Mouse (Mus musculus): ENCODE measurements around the gene Cttnbp2nl. TPM values are rescaled to one million over a fixed set of nuclear protein-coding genes. Genes with fewer than 3 reads are reported as not detected.
A peak's percentile ranks its signal among the peaks of the same experiment; 100 is the strongest.

Cttnbp2nl gene
- total RNA-seq, 2 experiments from 2014 or later: 5.1 to 5.6 TPM

DNA sequence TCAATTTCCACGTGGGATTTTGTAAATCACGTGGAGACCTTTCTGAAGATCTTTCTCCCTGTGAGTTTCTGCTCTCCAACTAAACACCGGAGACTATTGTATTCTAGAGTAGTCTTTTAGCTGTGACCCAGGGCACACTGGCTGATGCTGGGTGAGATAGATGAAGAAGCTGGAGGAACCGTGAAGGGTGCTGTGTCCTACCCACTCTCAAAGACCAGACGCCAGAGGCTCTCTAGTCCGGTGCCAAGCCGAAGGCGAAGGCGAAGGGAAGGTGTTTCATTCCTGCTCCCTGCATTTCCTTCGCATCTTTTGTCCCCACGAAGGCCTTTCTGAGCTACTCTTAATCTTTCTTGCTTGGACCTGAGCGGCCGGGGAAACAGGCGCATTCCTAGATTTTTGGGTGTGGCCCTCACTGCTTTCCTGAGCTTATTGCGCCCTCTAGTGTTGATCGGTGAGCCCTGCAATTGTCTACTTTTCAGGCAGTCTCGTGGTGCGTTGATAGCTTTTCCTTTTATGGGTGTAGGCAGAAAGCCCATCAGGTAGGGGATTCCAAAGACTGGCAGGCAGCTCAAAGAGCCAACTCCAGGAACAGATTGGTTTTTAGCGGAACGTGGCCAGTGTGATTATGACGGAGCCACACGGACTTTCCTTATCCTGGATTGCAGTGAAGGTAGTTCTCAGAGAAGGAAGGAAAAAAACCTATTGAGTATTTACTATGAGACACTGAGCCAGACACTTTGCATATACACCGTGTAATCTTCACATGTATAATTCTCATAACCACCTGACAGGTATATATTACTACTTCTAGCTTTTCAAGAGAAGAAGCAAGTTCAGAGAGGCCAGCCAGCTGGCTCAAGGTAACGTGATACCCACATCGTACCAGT lies 5.9 kb upstream of the Cttnbp2nl start:
- DNase-seq: peak; percentile 73

GRCm38 (mm10) chr3:105055666-105056065 lies 2.7 kb upstream of the Cttnbp2nl start:
- no peak for DNase-seq

- DNase-seq: peak; percentile 72
Measured at GRCm38 (mm10) chr3:105054952-105055351, 2.0 kb upstream of the Cttnbp2nl start.

GRCm38 (mm10) chr3:105053698-105054001 lies 704 bp upstream of the Cttnbp2nl start:
- DNase-seq: no peak

DNA sequence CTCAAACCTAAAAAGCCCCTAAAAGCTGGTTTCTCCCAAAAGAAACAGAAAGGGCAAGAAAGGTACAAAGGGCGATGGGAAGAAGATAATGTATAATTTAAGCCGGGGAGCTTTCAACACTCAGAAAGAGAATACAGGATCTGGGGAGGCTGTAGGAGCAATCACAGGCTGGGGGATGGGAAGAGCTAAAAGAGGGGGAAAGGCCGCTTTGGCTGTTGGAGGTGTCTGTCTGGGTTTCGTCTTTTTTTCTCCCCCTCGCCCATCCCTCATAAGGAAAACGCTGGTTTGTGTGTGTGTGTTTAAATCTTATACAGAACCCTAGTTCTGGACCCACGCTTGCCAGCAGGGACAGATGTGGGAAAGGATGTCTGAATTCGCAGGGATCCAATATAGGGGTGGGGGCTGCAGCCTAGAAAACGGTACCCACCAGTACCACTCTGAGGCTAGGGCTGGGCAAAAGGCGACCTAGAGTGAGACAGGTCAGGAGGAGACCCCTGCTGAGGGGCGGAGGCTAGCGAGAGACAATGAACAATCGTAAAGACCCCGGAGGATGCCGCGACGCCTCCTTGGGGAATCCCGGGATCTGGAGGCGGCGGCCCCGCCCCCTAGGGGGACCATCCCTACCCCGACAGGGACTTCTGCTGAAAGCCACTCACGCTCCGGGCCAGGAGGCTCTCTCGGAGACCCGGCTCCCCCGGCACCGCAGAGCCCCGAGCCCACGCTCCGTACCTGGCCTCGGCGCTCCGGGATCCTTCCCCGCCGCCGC lies 592 bp downstream of the Cttnbp2nl start:
- DNase-seq: no peak

- no peak for DNase-seq
Measured at GRCm38 (mm10) chr3:105051103-105051502, 1.8 kb downstream of the Cttnbp2nl start.

DNA sequence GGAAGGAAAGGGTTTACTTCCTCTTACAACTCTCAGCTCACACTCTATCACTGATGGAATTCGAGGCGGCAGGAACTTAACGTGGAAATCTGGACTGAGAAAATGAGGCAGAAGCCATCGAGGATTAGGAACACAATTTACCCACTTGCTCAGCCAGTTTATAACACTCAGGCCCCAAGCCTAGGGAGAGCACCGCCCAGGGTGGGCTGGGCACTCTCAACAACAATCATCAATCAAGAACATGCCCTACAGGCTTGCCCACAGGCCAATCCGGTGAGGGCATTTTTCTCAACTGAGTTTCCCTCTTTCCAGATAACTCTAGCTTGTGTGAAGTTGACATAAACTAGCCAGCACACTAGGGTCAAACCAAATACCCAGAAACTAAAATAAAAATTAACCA lies 3.1 kb downstream of the Cttnbp2nl start:
- DNase-seq: no peak

DNA sequence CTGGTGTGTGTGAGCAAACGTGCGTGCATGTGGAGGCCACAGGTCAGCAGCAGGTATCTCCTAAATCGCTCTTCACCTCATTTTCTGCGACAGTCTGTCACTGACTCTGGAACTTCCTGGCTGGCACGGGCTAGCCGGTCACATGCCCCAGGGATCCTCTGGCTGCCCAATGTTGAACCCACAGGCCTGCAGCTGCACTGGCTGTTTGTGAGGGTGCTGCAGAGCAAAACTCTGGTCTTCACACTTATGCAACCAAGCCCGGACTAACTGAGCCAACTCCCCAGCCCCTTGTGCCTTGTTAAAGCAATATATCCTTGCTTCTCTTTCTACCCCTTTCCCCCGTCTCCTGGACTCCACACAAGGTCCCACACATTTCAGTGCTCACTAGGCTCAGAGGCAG lies 5.3 kb downstream of the Cttnbp2nl start:
- DNase-seq: peak; percentile 65

DNA sequence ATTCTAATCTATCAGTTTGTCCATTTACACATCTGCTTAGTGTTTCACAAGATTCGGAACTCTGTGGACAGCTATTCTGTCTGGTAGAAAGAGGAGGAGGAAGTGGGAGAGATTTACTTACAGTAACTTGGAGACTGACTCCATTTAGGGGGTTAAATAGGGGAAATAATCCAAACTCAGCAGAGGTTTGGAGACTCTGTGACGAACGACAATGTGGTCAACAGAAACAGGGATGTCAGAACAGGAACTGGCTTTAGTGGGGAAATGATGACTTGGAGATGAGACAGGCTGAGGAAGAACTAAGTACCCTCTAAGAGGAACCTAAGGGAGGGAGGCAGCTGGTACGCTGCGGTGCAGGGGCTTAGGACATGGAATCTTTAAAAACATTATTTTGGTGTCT lies 6.1 kb downstream of the Cttnbp2nl start:
- no peak for DNase-seq

- DNase-seq: no peak
Measured at GRCm38 (mm10) chr3:105043746-105044145, 9.2 kb downstream of the Cttnbp2nl start.

- no peak for DNase-seq
Measured at GRCm38 (mm10) chr3:105040983-105041625, 11.8 kb downstream of the Cttnbp2nl start.

DNA sequence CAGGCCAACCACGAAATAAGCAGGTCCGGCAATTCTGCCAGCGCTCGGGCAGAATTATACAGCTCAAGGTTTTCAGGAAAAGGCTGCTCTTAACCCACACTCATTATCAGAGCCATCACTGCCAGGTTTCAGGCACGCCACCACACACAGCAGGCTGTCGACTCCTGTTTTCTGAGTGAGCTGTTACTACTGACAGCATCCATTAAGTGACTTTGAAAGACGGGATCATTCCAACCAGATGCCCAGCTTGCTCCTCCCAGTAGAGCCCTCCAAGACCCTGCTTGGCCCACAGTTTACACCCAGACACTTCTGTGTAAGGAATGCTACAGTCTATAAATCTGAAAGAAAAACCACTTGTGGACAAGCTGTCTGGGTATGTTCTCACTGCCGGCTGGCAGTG lies 12.9 kb downstream of the Cttnbp2nl start:
- no peak for DNase-seq

- DNase-seq: no peak
Measured at GRCm38 (mm10) chr3:105037240-105037770, 15.6 kb downstream of the Cttnbp2nl start.

DNA sequence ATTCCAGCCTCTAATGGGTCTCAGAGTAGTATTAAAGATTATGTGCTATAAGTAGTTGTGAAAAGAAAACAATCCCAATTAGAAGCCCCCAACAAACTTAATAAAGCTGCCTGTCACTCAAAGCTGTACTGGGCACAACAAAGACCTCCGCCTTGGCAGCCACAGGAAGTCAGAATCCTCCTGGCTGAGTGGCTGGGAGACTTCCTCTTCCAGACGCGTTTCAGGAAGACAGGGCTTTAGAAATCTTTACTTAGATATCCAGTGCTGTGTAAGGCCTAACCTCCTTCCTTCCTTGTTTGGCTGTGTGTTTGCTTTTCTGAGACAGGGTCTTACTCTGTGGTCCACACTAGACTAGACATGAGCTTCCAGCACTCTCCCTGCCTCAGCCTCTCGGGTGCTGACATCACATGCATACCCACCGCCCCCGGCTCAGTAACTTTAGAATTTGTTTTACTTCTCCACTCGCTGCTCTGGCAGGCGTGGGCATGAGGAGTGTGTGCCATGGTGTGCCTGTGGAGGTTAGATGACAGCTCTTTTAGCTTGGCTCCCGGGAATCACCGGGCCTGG lies 16.6 kb downstream of the Cttnbp2nl start:
- DNase-seq: no peak

- no peak for DNase-seq
Measured at GRCm38 (mm10) chr3:105023371-105024005, 29.5 kb downstream of the Cttnbp2nl start.

- peak; percentile 45 for DNase-seq
Measured at GRCm38 (mm10) chr3:105019826-105020692, 32.9 kb downstream of the Cttnbp2nl start.

DNA sequence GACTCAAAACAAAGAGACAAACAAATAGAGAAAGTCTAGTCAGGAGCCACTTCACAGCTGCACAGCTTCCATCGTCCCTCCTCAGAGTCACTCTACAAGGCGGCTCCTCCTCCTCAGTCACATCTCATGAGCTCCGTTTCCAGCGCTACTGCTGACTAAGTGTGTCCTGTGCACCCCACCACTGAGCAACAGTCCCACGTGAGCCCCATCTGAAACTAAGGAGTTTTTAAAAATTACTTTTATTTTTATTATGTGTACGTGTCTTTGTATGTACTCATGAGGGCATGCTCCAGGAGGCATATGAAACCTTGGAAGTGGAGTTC lies 34.2 kb downstream of the Cttnbp2nl start:
- DNase-seq: no peak

- DNase-seq: no peak
Measured at GRCm38 (mm10) chr3:105018085-105018782, 34.7 kb downstream of the Cttnbp2nl start.

DNA sequence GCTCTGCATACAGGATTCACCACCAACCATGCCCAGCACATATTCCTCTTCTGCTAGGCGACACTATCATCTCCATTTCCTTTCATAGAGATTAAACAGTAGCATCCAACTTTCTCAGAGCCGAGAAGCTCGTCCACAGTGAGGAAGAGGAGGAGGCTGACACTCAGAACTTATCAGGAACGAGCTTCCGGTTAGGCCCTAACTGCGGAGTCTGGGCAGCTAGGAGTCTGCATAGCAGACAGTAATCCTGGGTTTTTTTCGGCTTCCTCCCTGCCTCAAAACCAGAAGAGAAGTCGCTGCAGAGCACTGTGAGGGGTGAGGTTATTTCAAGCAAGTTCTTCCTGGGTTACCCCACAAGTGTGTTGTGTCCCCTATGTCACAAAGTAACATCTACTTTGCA lies 35.6 kb downstream of the Cttnbp2nl start:
- DNase-seq: no peak

DNA sequence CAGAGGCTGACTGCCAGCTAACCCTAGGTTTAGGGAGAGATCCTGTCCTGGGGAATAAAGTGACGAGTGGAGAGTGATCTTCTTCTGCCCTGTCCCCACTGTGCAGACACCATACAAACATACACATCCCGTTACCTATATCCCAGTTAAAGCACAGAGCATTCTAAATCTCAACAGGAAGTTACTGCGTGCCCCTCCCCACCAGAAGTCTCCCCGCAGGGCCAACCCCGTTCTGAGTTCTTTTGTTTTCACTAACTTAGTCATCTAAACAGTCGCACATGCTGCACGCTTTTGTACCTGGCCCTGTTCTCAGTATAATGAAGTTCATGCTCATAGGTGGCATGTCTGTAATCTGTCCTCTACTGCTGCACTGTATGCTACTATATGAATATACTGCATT lies 36.7 kb downstream of the Cttnbp2nl start:
- no peak for DNase-seq
